Mouse (Mus musculus) embryonic facial prominence, embryonic 12.5 days (tissue): ENCODE measurements around the gene Xylt1. TPM values are rescaled to one million over a fixed set of nuclear protein-coding genes. Genes with fewer than 3 reads are reported as not detected.

Experiments used
- ATAC-seq: fragments of 200-750 bp; cut with Nextera tagmentation; 2 replicates; pipeline ENCODE4 v1.8.0; 2017; ENCODE audit not compliant: insufficient number of reproducible peaks, insufficient read depth, low FRiP score, low TSS enrichment
- H3K27ac ChIP-seq: fragments of 300-500 bp; sonication (generic); 2 replicates; pipeline ENCODE4 v1.5.1; 2016; ENCODE audit warnings: mild to moderate bottlenecking
- H3K27me3 ChIP-seq: fragments of 300-500 bp; sonication (generic); 2 replicates; pipeline ENCODE4 v1.6.1; 2016; ENCODE audit warnings: mild to moderate bottlenecking, moderate library complexity
- H3K36me3 ChIP-seq: fragments of 300-500 bp; sonication (generic); 2 replicates; pipeline ENCODE4 v1.6.1; 2016; ENCODE audit warnings: mild to moderate bottlenecking
- H3K4me1 ChIP-seq: fragments of 300-500 bp; sonication (generic); 2 replicates; pipeline ENCODE4 v1.6.1; 2016
- H3K4me2 ChIP-seq: fragments of 300-500 bp; sonication (generic); replicated peaks from 2 replicates; pipeline ENCODE4 v1.6.1; 2016; ENCODE audit warnings: mild to moderate bottlenecking, moderate library complexity
- H3K4me3 ChIP-seq: fragments of 300-500 bp; sonication (generic); 2 replicates; pipeline ENCODE4 v1.5.1; 2016; ENCODE audit warnings: mild to moderate bottlenecking
- H3K9ac ChIP-seq: fragments of 300-500 bp; sonication (generic); 2 replicates; pipeline ENCODE4 v1.6.1; 2016; ENCODE audit warnings: mild to moderate bottlenecking, moderate library complexity
- H3K9me3 ChIP-seq: fragments of 300-500 bp; sonication (generic); 2 replicates; pipeline ENCODE4 v1.6.1; 2016; ENCODE audit warnings: mild to moderate bottlenecking, moderate library complexity
- WGBS: fragments of 180-500 bp; shearing (Covaris S2); methylation state at CpG from one replicate; pipeline ENCODE4 v1.1.7; 2016; 5-methylcytosine and 5-hydroxymethylcytosine counted together
- polyA plus RNA-seq: library from polyadenylated mRNA; unstranded; fragments of >200 nt; fragmentation: Nextera tagmentation; extraction: Ambion mirVana; gene quantifications from 2 replicates; pipeline ENCODE4 v1.2.1, GENCODE M21; 2016

The Xylt1 gene
- polyA plus RNA-seq, 1 experiment from 2014 or later, result 2.0 TPM

DNA sequence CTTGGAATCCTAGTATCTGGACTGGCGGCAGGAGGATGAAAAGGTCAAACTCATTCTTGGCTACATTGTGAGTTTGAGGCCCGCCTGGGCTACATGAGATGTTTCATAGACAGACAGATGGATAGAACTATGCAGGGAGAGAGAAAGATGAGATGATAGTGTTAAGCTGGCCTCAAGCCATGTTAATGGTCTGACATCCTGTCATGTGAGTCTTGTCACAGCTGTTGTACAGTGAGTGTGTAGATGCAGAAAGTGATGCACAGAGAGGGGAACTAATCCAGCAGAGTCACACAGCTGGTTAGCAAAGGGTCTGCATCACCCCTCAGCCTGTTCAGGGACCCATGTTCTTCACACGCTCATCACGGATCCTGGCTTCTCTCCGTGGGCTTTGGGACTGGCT lies 19.2 kb downstream of the Xylt1 start:
- Histone ChIP-seq H3K27ac (no peak overlapping the region), H3K9me3 (no peaks in the 10 kb centered on the region), H3K36me3 (no peaks in the 10 kb centered on the region), H3K4me1 (no peaks in the 10 kb centered on the region), H3K9ac (no peak overlapping the region), H3K4me3 (no peak overlapping the region), H3K27me3 (no peaks in the 10 kb centered on the region), H3K4me2 (no peak overlapping the region)
- ATAC-seq, result no peak
- WGBS, result 93% methylated on average over 5 of the region's 5 CpGs

DNA sequence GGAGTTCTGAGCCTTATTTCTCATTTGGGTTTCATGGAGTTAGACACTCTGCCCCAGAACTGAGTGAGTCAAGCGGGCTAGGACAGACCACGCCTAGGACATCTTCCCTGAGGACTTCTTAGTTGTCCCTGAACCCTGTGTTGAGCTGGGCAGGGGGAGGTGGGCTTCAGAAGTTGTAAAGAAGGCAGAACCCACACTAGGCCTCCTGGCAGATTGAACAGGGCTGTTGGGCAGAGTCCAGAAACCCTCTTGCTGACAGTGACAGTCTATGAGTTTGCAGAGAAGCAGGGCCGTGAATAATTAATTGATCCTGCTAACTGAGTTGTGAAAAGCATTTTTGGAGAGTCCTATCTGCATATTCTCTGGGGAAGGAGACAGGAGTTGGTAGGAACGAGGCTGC lies 20.8 kb downstream of the Xylt1 start:
- WGBS, result 85% methylated on average over 4 of the region's 4 CpGs
- ATAC-seq, result no peak
- no peaks in the 10 kb centered on the region for H3K9me3 ChIP-seq
- H3K36me3 ChIP-seq, result no peaks in the 10 kb centered on the region
- H3K9ac ChIP-seq, result no peak overlapping the region
- no peak overlapping the region for H3K27ac ChIP-seq
- no peaks in the 10 kb centered on the region for H3K27me3 ChIP-seq
- H3K4me2 ChIP-seq, result no peak overlapping the region
- H3K4me1 ChIP-seq, result no peaks in the 10 kb centered on the region
- no peak overlapping the region for H3K4me3 ChIP-seq

DNA sequence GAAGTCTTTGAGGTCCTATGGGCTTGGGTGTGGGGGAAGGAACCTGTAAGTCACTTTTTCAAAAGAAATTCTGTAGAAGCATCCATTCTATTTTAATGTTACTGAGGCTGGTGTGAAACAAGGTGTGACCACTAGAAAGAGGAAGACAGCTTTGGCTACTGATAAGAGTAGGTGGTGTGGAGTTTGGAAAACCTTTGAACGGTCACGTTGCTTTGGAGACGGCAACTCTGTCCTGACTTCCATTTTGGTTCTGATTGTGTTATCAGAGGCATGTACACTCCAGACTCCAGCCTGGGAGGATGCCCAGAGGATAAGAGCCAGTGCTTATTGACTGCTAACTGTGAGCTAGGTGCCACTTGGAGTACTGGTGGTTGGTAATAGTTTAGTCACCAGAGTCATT lies 25.6 kb downstream of the Xylt1 start:
- no peak overlapping the region for H3K4me3 ChIP-seq
- H3K4me2 ChIP-seq, result no peak overlapping the region
- H3K27ac ChIP-seq, result no peak overlapping the region
- H3K4me1 ChIP-seq, result no peaks in the 10 kb centered on the region
- ATAC-seq, result no peak
- no peak overlapping the region for H3K9ac ChIP-seq
- no peaks in the 10 kb centered on the region for H3K36me3 ChIP-seq
- no peaks in the 10 kb centered on the region for H3K9me3 ChIP-seq
- no peaks in the 10 kb centered on the region for H3K27me3 ChIP-seq
- WGBS, result 88% methylated on average over 3 of the region's 3 CpGs

DNA sequence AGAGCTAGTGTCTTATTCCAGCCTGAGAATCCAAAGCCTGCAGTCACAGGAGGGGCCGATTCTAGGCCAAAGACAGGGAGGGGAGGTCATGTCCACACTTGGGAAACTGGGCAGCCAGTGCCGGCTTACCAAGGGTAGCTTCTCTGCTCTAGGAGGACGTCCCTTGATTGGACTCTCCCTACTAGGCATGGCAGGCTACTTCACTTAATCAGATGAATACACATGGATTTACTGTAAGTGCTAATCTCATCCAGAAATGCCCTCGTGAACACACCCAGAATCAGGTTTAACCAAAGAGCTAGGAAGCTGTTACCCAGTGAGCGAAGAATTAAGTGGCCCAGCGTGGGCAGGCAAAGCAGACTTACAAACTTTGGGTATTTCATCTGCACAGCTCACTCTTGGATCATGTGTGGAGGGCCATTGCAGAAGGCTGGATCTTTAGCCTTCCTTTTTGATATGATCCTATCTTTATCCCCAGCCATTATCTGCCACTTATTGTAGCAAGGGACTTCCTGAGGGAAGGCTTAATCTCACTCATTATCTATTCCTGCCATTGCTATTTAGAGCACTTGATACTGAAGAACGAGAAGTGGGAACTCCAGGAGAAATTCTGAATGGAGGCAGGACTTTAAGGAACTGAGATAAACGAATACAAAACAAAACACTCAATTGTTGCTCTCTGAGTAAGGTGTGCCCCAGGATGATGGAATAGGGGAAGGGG lies 28.6 kb downstream of the Xylt1 start:
- ATAC-seq, result no peak
- no peak overlapping the region for H3K4me3 ChIP-seq
- no peak overlapping the region for H3K27ac ChIP-seq
- H3K4me2 ChIP-seq, result no peak overlapping the region
- no peaks in the 10 kb centered on the region for H3K36me3 ChIP-seq
- 81% methylated on average over 8 of the region's 8 CpGs for WGBS
- H3K27me3 ChIP-seq, result no peaks in the 10 kb centered on the region
- no peak overlapping the region for H3K9ac ChIP-seq
- no peaks in the 10 kb centered on the region for H3K9me3 ChIP-seq
- H3K4me1 ChIP-seq, result 0 out of 2 replicates have a peak, but pooled peaks cover 4% of the 10 kb centered on the region

DNA sequence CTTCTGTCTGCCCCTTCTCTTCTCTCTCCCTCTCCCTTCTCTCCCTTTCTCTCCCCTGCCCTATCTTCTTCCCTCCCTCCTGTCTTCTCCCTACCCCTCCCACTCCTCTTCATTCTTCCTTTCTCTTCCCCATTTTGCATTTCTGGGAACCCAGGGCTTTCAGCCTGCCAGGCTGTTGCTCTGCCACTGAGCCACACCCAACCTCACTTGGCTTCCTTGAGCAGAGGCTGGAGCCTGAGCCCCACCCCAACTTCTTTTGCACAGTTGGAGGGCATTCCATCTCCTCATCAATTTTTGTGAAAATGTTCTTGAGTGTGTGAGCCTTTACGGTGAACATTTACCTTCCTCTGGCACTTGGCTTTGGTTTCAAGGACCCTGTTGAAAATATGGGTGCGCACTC lies 31.1 kb downstream of the Xylt1 start:
- 96% methylated on average over 2 of the region's 2 CpGs for WGBS
- Histone ChIP-seq H3K36me3 (no peaks in the 10 kb centered on the region), H3K4me2 (no peak overlapping the region)

DNA sequence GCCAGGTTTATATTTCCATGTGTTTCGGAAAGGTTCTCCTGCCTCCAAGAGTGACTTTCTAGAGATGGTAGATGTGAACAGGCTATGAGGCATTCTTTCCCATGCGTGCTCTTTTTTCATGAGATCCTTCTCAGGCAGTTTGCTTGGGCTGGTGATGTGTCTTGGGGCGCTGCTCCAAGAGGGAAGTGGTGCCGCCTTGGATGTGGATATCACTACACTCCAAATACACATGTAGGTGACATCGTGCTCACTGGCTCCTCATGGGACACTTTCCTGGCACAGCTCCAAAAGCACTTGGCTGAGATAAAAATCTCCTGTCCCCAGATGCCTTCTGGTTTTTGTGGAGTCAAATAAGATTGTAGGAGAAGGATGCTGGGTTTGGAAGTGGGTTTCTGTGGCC lies 31.6 kb downstream of the Xylt1 start:
- H3K9ac ChIP-seq, result no peak overlapping the region
- H3K27me3 ChIP-seq, result no peaks in the 10 kb centered on the region
- H3K4me1 ChIP-seq, result peaks cover 11% of the 10 kb centered on the region
- no peak overlapping the region for H3K4me3 ChIP-seq
- H3K4me2 ChIP-seq, result no peak overlapping the region
- 76% methylated on average over 5 of the region's 5 CpGs for WGBS
- no peaks in the 10 kb centered on the region for H3K9me3 ChIP-seq
- ATAC-seq, result no peak
- H3K36me3 ChIP-seq, result no peaks in the 10 kb centered on the region
- no peak overlapping the region for H3K27ac ChIP-seq

More for the DNA sequence above, 31.1 kb downstream of the Xylt1 start:
- no peak for ATAC-seq
- H3K27ac ChIP-seq, result no peak overlapping the region
- H3K4me1 ChIP-seq, result peaks cover 11% of the 10 kb centered on the region
- H3K27me3 ChIP-seq, result no peaks in the 10 kb centered on the region
- H3K9me3 ChIP-seq, result no peaks in the 10 kb centered on the region
- no peak overlapping the region for H3K4me3 ChIP-seq
- no peak overlapping the region for H3K9ac ChIP-seq

DNA sequence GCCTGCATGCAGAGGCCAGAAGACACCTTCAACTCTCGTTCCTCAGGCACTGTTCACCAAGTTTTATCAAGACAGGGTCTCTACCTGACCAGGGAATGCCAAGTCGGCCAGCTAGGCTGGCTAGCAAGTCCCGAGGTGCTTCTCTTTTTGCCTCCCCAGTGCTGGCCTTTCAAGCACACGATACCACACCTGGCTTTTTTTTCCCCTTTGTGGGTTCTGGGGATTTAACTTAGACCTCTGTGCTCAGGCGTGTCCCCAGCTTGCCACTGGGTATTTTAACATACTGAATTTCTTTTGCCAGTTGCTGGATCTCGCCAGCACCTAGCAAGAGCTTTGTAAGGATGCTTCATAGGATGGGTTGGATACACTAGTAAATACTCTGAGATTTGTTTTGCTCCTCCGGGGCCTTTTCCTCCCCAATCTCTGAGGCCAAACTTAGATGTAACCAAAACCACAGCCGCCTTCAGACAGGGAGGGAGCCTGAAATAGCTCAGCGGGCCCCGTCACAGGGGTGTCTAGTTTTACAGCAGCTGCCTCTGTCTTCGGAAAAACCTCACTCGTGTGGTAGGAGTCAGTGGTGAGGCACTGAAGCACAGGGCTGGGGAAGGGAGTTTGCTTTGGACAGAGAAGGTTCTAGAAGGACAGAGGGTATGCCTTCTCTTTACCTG lies 33.7 kb downstream of the Xylt1 start:
- H3K9ac ChIP-seq, result no peak overlapping the region
- H3K4me3 ChIP-seq, result no peak overlapping the region
- no peaks in the 10 kb centered on the region for H3K36me3 ChIP-seq
- H3K4me1 ChIP-seq, result peaks cover 14% of the 10 kb centered on the region
- no peak overlapping the region for H3K4me2 ChIP-seq
- no peak overlapping the region for H3K27ac ChIP-seq
- H3K9me3 ChIP-seq, result no peaks in the 10 kb centered on the region
- 70% methylated on average over 12 of the region's 12 CpGs for WGBS
- H3K27me3 ChIP-seq, result no peaks in the 10 kb centered on the region
- ATAC-seq, result no peak; the same call in 1 of the 2 replicates

DNA sequence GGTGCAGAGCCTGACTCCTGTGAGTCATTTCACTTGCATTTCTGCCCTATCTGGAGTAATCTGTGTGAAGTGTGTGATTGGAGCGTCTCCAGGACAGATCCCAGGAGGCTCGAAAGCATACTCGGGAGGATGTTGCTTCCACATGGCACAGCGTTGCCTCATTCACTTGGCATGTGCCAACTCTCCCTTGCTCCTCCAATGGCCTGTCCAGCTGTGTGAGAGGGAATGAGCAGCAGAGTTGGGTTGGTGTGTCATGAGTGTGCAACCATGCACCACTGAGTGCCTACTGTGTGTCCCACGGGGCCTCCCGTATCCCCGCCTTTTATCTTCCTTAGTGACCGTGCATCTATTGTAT lies 34.2 kb downstream of the Xylt1 start:
- Histone ChIP-seq H3K4me1 (peaks cover 18% of the 10 kb centered on the region), H3K4me3 (no peak overlapping the region), H3K9ac (no peak overlapping the region), H3K27me3 (no peaks in the 10 kb centered on the region), H3K4me2 (no peak overlapping the region), H3K27ac (no peak overlapping the region), H3K9me3 (no peaks in the 10 kb centered on the region), H3K36me3 (no peaks in the 10 kb centered on the region)
- WGBS, result 89% methylated on average over 8 of the region's 8 CpGs
- no peak for ATAC-seq

DNA sequence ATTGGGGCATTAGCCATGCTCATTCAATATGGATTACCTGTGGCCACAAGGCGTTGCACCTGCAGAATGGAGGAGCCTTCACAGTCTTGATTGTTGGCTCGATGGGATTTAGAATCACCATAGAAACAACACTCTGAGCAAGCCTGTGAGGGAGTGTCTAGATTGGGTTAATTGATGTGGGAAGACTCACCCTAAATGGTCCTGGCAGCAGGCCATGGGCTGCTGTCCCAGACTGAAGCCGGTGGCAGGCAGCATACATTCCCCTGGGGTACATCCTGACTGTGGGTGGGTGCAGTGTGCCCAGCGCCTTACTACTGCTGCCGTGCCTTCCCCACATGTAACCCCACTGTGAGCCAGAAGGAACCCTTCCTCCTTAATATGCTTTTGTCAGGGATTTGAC lies 38.3 kb downstream of the Xylt1 start:
- WGBS, result 65% methylated on average over 5 of the region's 5 CpGs
- H3K4me2 ChIP-seq, result no peak overlapping the region
- no peak overlapping the region for H3K27ac ChIP-seq
- no peaks in the 10 kb centered on the region for H3K27me3 ChIP-seq
- ATAC-seq, result no peak
- H3K4me3 ChIP-seq, result no peak overlapping the region
- H3K4me1 ChIP-seq, result peaks cover 33% of the 10 kb centered on the region
- no peak overlapping the region for H3K9ac ChIP-seq
- no peaks in the 10 kb centered on the region for H3K9me3 ChIP-seq
- no peaks in the 10 kb centered on the region for H3K36me3 ChIP-seq

DNA sequence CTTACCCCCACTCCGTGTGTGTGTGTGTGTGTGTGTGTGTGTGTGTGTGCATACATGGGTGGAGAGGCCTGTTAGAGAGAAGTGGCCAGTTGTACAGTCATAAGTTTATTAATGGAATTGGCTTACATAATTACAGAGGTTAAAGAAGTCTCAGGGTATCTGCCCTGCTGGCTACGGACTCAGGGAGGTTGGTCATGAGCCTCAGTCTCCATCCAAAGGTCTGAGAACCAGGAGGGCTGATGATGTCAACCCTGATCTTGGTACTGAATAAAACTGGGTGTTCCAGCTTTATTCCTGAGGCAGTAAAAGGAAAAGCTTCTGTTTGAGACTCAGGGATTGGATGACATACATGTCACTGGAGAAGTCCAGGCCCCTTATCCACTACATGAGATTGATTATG lies 39.1 kb downstream of the Xylt1 start:
- 82% methylated on average over 2 of the region's 2 CpGs for WGBS
- Histone ChIP-seq H3K36me3 (no peaks in the 10 kb centered on the region), H3K27ac (no peak overlapping the region), H3K4me1 (peaks cover 26% of the 10 kb centered on the region), H3K9me3 (no peaks in the 10 kb centered on the region), H3K4me3 (no peak overlapping the region), H3K9ac (no peak overlapping the region), H3K27me3 (no peaks in the 10 kb centered on the region), H3K4me2 (no peak overlapping the region)
- no peak for ATAC-seq

DNA sequence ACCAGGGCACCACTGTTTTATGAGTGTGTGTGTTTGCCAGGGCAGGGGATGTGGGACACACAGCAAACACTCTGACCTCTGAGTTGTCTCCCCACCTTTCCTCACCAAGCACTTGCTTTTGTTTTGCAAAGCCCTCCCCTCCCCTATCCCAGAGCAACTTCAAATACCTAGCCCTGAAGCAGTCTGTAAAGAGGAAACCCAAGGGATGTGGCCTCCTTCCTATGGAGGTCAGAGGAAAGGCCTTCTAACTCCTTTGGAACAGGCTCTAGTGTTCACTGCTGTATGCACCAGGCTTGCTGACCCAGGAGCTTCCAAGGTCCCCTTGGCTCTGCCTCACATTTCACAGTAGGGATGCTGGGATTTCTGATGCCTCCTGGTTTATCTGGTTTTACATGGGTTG lies 39.5 kb downstream of the Xylt1 start:
- no peak for ATAC-seq
- Histone ChIP-seq H3K9me3 (no peaks in the 10 kb centered on the region), H3K4me1 (0 out of 2 replicates have a peak, but pooled peaks cover 22% of the 10 kb centered on the region)

DNA sequence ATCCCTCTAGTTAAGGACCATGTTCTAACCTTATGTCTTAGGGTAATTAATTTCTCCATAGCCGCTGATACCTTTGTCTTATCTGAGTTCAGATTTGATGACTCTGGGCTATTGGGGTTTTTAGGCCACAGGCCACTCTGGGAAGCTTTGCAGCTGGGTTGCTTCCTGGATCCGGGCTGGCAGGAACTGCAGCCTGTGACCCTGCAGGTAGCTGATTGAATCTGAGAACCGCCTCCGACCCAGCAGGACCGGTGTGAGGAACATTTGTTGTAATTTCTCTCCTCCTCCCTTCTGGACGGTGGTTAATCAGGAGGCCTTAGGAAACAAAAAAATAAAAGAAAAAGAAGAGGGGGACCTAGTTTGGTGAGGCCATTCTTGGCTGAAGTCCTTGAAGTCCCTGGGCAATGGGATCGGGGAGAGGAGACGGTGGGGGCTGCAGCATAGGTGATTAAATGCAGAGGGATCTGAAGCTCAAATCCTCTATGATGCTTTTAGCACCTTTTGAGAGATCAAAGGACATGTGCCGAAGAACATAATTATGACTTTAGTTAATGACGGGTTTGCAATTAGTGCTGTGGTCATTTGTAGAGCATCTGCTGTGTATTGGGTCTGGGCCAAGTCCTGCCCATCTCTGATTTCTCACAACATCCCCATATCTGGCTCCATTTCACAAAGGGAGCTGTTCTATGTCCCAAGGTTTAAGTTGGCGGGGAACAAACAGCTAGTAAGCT lies 40.2 kb downstream of the Xylt1 start:
- Histone ChIP-seq H3K27me3 (no peaks in the 10 kb centered on the region), H3K4me3 (no peak overlapping the region), H3K4me2 (no peak overlapping the region), H3K9me3 (no peaks in the 10 kb centered on the region), H3K36me3 (no peaks in the 10 kb centered on the region), H3K4me1 (0 out of 2 replicates have a peak, but pooled peaks cover 22% of the 10 kb centered on the region), H3K9ac (no peak overlapping the region), H3K27ac (no peak overlapping the region)
- ATAC-seq, result no peak
- 44% methylated on average over 11 of the region's 11 CpGs for WGBS

More for the DNA sequence above, 39.5 kb downstream of the Xylt1 start:
- no peak overlapping the region for H3K27ac ChIP-seq
- H3K4me3 ChIP-seq, result no peak overlapping the region
- no peak overlapping the region for H3K4me2 ChIP-seq
- no peaks in the 10 kb centered on the region for H3K36me3 ChIP-seq
- no peak overlapping the region for H3K9ac ChIP-seq
- H3K27me3 ChIP-seq, result no peaks in the 10 kb centered on the region
